Mouse (Mus musculus) mesoderm, embryonic 11.5 days (tissue): ENCODE results near the gene Sbno2.

ENCODE experiments used
- DNase-seq: peaks from one replicate; pipeline ENCODE4 v3.0.0-alpha.2; 2012; ENCODE audit warnings: low read depth, low spot score

The Sbno2 gene

GRCm38 (mm10) chr10:80123932-80124562, 18.7 kb upstream of the Sbno2 start:
- DNase-seq: no peak

- DNase-seq: no peak
Observed at GRCm38 (mm10) chr10:80121639-80122038, 16.3 kb upstream of the Sbno2 start.

GRCm38 (mm10) chr10:80120146-80120545, 14.8 kb upstream of the Sbno2 start:
- no peak for DNase-seq

GRCm38 (mm10) chr10:80118552-80118951, 13.2 kb upstream of the Sbno2 start:
- DNase-seq: no peak

- DNase-seq: no peak
Observed at GRCm38 (mm10) chr10:80117736-80118135, 12.4 kb upstream of the Sbno2 start.

GRCm38 (mm10) chr10:80116927-80117691, 11.7 kb upstream of the Sbno2 start:
- DNase-seq: no peak

GRCm38 (mm10) chr10:80116563-80116926, 11.2 kb upstream of the Sbno2 start:
- DNase-seq: no peak

GRCm38 (mm10) chr10:80115944-80116335, 10.6 kb upstream of the Sbno2 start:
- no peak for DNase-seq

- peak; percentile 100 for DNase-seq
Observed at GRCm38 (mm10) chr10:80115290-80115943, 10.0 kb upstream of the Sbno2 start, which contains the start of gene Stk11. Gene Stk11, plus strand, starts transcription at chr10:80115803.

- peak; percentile 93 for DNase-seq
Observed at GRCm38 (mm10) chr10:80114341-80115284, 9.2 kb upstream of the Sbno2 start.

- DNase-seq: no peak
Observed at GRCm38 (mm10) chr10:80107678-80108077, 2.3 kb upstream of the Sbno2 start.

- DNase-seq: no peak
Observed at GRCm38 (mm10) chr10:80105926-80106325, 555 bp upstream of the Sbno2 start.

GRCm38 (mm10) chr10:80104181-80104580, 1.2 kb downstream of the Sbno2 start:
- no peak for DNase-seq

GRCm38 (mm10) chr10:80103032-80103431, 2.3 kb downstream of the Sbno2 start:
- no peak for DNase-seq

- DNase-seq: peak; percentile 87
Observed at GRCm38 (mm10) chr10:80102216-80102915, 3.0 kb downstream of the Sbno2 start.

- no peak for DNase-seq
Observed at GRCm38 (mm10) chr10:80100982-80101381, 4.4 kb downstream of the Sbno2 start.

- DNase-seq: no peak
Observed at GRCm38 (mm10) chr10:80098630-80099029, 6.7 kb downstream of the Sbno2 start.

GRCm38 (mm10) chr10:80097275-80097674, 8.1 kb downstream of the Sbno2 start:
- DNase-seq: no peak

- no peak for DNase-seq
Observed at GRCm38 (mm10) chr10:80095547-80095946, 9.8 kb downstream of the Sbno2 start.

GRCm38 (mm10) chr10:80094684-80095083, 10.7 kb downstream of the Sbno2 start:
- no peak for DNase-seq

- DNase-seq: no peak
Observed at GRCm38 (mm10) chr10:80094085-80094484, 11.3 kb downstream of the Sbno2 start.
